Mouse (Mus musculus) adrenal gland, adult (tissue): ENCODE measurements at regions not wholly inside any gene's neighbourhood (a gene's known extent, or its start where the extent isn't known, plus 50 kb on each side); places are given as distances from the start of the nearest gene placed in this dataset.
A peak's percentile ranks its signal among the peaks of the same experiment; 100 is the strongest.

Source experiments
- DNase-seq, 2 experiments: peaks; one replicate each; pipeline ENCODE4 v3.0.0; 2022 to 2023; ENCODE audit warnings: low spot score in 1 of 2; ENCODE audit not compliant: inconsistent age in 2 of 2

GRCm38 (mm10) chr2:83224018-83224417 is 280.6 kb downstream of the Fsip2 start:
- no peak for DNase-seq

- DNase-seq: no peak
Measured at GRCm38 (mm10) chr2:83226198-83226597, 282.8 kb downstream of the Fsip2 start.

- DNase-seq: no peak
Measured at GRCm38 (mm10) chr2:83251173-83252101, 308.0 kb downstream of the Fsip2 start.

- no peak for DNase-seq
Measured at GRCm38 (mm10) chr2:83256811-83257321, 313.4 kb downstream of the Fsip2 start.

GRCm38 (mm10) chr2:83258613-83259012 is 315.2 kb downstream of the Fsip2 start:
- no peak for DNase-seq

- DNase-seq: no peak
Measured at GRCm38 (mm10) chr2:83303515-83303914, 340.7 kb upstream of the Zc3h15 start.

GRCm38 (mm10) chr2:83332056-83332769 is 312.0 kb upstream of the Zc3h15 start:
- peak in 1 of 2 experiments; percentile 3 for DNase-seq

GRCm38 (mm10) chr2:83332770-83333157 is 311.5 kb upstream of the Zc3h15 start:
- peak in 1 of 2 experiments; percentile 32 for DNase-seq

- peak in 1 of 2 experiments; percentile 51 for DNase-seq
Measured at GRCm38 (mm10) chr2:83337364-83337763, 306.9 kb upstream of the Zc3h15 start.

- DNase-seq: no peak
Measured at GRCm38 (mm10) chr2:83340168-83340567, 304.1 kb upstream of the Zc3h15 start.
